Mouse (Mus musculus): ENCODE data around the gene Rusc1.

GRCm38 (mm10) chr3:89125981-89126380 lies 32.9 kb upstream of the Rusc1 start:
- TF ChIP-seq POLR2A (IDR thresholded peaks at IDR 0.05; ENCODE audit: borderline replicate concordance, low read depth, low read length), result no peak
- TF ChIP-seq CTCF (IDR thresholded peaks at IDR 0.05; ENCODE audit: low read depth, low read length), result no peak

Measured in bone marrow macrophage, adult 2 months (primary cell).